Mouse (Mus musculus): ENCODE measurements around the gene Fam49a.
"Not testable (repeated sequence)": the region's sequence is repeated elsewhere in the genome, so short reads cannot be mapped to it uniquely, and the experiment has no call there.

Fam49a gene

DNA sequence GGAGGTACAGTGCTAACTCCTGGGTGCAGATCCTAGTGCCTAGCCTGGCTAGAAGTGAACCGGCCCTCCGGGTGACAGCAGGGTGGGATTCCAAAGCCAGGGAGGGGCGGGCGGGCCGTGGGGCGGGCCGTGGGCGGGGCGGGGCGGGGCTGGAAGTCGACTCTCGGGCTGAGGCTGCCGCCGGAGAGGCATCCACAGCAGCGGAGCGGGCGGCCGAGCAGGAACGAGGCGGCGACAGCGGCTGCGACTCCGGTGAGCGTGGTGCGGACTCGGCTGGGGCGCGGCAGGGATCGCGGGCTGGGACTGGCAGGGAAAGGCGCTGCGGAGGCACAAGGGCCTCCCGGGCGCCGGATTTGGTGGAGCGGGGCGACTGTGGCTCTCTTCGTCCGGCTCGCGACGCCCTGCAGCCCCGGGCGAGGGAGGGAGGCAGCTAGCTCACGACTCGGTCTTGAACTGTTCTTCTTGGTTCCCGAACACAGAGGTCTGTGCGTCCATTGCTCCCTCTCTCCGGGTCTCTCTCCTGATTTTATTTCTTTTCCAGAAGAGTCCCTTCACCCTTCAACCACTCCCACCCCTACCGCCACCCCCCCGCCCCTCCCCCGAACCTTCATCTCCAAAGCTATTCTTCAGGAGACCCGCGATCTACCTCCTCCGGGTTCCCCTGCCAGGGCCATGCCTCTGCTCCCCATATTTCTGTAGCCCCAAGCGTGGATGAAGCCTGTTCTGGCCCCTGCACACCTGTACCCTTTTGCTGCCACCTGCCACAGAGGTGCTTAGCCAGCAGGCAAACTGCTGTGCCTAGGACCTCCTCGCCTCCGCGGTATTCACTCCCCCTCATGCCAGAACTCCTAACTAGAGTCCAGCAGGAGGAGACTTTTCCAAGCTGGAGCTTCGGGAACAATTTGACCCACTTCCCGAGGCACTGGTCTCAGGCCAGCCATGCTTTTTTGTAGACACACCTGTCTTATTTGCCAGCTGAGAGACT, at the start of gene Fam49a:
Fam49a (plus strand) TSS at position 153 of the 985 bp plus-strand sequence.
- peak; percentile 68 for DNase-seq

- DNase-seq: no peak
Observed at GRCm38 (mm10) chr12:12213536-12213935, 48.4 kb upstream of the Fam49a start.

DNA sequence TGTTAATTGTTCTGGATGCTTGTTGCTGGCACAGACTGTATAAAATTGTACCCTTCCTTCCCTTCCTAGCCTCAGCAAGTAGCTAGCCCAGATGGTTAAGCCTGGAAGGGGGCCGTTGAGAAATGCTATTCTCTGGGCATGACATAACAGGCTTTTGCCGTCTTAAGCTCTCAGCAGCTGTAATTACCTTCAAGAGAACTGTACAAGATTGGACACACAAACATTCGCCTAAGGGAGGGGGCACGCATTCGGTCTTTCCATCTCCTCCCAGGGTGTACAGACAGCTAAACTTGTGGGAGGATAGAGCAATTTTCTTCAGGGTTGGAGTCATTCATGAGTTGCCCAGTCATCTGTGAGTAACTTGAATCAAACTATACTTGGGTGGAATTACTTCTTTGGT, 43.0 kb upstream of the Fam49a start:
- no peak for DNase-seq

GRCm38 (mm10) chr12:12220755-12221496, 41.0 kb upstream of the Fam49a start:
- DNase-seq: peak; percentile 91

DNA sequence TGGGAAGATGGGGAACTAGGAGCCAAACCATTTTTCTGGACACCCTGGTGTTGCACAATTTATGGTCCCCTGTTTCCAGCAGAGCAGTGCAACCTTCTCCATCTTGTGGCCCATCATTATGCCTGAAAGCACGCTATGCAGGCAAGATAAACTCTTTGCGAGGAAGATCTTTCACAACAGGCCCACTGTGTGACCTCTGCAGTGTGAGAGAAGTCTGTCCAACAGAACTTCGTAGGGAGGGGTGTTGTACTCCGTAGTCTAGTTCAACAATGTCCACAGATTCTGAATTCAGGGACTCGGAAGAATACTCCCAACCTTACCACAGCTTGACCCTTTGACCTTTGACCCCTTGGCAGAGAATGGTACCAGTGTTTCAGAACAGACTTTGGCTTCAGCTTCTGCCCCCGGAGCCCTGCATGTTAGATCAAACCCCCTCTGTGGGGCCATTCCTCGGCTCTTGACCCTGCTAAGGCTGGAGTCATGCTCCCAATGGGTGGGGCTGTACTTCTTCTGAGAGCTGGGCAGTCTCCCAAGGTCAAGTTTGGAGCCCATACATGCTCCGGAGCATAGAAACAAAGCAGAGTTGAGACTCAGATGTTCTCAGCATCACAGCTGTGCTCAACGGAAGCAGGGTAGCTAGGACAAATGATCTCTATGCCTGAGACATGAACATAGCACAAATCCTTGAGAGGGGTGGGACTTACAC, 39.2 kb upstream of the Fam49a start:
- no peak for DNase-seq

DNA sequence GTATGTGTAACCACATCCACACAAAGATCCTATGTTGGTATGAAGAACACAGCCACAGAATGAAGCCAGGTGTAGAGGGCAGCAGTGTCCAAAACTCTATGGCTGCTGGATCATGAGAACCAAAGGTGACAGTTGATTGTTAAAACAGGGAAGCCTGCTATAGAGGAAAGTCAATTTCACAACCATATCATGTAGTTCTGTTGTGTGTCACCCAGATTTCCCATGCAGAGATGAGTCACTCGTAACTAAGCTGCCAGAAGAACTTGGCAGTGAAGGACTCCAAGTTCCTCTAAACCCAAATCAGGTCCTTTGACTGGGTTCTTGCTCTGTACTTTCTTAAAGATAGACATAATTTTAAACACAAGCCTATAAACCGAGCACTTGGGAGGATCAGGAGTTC, 38.6 kb upstream of the Fam49a start:
- DNase-seq: peak; percentile 54

- peak; percentile 89 for DNase-seq
Observed at GRCm38 (mm10) chr12:12225706-12226105, 36.2 kb upstream of the Fam49a start.

DNA sequence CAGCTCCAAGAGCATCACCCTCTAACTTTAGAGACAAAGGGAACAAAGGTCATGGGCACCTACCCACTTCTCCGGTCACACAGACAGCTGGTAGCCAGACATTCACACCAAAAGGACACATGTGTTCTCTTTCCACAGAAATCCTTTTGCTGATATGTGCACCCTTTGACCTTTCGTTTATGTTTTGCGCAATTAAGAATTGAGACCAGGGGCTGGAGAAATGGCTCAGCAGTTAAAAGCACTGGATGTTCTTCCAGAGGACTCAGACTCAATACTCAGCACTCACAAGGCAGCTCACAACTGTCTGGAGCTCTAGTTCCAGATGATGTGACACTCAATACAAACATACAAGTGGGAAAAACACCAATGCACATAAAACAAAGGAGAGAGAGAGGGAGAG, 34.3 kb upstream of the Fam49a start:
- DNase-seq: no peak

GRCm38 (mm10) chr12:12230031-12230557, 31.8 kb upstream of the Fam49a start:
- no peak for DNase-seq

GRCm38 (mm10) chr12:12232097-12232496, 29.8 kb upstream of the Fam49a start:
- DNase-seq: no peak

- DNase-seq: no peak
Observed at GRCm38 (mm10) chr12:12236978-12237377, 25.0 kb upstream of the Fam49a start.

DNA sequence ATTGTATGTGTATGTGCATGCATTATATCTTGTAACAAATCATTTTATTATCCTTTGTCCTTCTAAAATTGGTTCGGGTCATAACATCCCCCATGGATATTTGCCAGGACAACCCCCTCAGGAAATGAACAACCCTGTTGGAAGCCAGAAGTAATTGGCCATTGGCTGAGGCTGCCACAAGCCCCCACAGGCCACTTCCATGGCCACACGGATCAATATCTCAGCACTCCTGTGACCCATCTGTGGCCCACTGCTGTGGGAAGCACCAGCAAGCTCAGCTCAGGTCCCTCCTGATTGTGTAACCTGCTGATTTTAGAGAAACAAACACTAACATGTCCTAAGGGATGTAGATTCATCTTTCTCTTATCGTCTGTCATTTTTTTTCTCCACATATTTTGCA, 22.4 kb upstream of the Fam49a start:
- no peak for DNase-seq

- DNase-seq: no peak
Observed at GRCm38 (mm10) chr12:12243148-12243547, 18.8 kb upstream of the Fam49a start.

DNA sequence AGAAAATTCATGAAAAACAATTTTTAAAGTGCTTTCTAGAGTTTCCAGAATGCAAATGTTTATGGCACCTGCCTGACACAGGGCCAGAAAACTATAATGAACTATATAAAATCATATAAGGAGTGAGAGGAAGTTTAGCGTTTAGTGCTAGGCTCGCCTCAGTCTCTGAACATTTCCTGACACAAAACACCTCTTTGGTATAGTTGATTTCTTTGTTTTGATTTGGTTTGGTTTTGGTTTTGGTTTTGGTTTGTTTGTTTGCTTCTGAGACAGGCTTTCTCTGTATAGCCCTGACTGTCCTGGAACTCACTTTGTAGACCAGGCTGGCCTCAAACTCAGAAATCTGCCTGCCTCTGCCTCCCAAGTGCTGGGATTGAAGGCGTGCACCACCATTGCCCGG, 14.9 kb upstream of the Fam49a start:
- DNase-seq: not testable (repeated sequence)

DNA sequence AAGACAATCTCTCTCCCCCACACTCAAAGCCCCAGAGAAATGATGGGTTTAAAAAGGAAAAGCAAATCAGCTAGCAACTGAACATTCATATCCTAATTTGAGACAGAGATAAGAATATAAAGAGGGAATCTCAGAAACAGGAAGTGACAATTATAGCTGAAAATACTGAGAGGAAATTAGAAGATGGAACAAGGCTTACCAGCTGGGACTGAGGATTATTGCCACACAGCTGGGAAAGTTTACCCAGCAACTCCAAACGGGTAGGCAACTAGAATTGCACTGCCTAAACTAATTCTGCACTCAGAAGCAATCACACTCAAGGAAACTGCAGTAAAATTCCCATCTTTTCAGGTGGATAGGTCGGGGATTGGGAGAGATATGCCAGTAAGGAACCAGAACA, 12.4 kb upstream of the Fam49a start:
- DNase-seq: no peak

- DNase-seq: no peak
Observed at GRCm38 (mm10) chr12:12253526-12253925, 8.4 kb upstream of the Fam49a start.

DNA sequence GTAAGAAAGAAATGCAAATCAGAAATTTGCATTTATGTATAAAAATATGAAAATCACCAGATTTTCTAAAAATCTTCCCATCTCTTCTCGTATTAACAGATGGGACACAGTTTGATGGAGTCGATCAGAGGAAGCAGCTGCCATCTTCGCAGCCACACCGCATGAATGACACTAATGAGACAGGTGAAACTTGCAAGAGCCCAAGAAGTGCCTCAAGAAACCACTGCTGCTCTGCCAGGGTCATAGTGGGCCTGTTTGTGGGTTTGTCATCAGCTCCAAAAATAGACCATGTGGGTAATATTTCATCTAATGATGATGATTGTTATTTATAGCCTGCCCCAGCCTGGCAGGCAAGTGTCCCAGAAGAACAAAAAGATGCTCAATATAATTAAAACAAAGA, 7.8 kb upstream of the Fam49a start:
- no peak for DNase-seq

DNA sequence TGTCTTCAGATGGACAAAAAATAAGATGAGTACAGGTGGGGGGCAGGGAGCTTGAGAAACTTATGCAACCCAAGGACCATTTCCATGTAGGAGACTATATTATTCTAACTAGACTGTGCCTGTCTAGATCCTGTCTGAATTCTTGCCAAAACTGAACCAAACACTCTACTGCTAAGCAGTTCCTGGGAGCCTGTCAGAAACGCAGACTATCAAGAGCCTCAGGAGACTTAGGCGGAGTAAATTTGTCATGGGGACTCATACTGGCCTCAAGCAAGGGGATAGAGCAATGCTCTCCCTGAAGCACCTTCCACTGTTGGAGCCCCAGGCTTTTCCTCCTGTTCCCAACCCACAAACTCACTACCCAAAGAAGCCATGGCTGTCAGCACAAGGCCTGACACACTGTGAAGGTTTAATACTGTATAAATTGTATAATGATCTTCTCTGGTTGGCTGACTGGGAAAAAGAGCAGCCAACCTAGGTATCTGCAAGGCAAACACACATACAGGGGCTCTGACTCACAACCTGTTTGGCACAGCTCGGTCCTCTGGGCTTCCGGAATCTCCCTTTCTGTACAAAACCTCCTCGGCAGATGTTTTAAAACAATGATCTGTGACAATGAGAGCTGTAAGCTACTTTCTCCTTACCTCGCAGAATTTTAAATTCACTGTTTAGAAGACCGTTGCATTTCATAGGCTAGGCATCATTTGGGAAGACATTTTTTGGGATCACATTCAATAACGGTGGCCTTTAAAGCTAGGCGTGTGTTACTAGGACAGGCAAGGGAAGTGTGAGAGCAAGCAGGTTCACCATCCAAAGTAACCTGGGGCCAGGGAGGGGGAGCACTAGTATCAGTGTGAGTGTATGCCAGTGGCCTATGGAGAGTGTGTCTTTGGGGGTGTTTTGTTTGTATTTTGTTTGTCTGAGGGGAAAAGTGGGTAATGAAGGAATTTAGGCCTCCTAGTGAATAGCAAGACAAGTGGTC, 669 bp upstream of the Fam49a start:
- DNase-seq: no peak

GRCm38 (mm10) chr12:12263371-12263791, 1.4 kb downstream of the Fam49a start:
- peak; percentile 76 for DNase-seq

DNA sequence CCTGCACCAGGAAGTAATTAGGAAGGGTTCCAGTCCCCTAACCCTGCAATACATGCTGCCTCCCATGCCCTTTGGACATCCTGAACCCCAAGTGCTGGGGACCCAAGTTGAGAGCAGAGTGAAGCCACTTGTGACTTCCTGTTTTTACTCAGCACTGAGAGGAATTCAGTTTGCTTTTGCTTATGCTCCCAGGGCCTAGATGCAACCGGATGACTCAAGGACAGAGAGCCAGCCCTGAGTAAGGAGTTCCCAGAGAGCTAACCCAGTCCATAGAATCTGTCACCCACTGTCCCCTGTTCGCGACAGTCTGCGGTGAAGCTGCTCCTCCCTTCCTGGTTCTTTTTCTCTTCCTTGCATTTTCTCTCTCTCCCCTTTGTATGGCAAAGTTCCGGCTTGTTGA, 2.2 kb downstream of the Fam49a start:
- no peak for DNase-seq

DNA sequence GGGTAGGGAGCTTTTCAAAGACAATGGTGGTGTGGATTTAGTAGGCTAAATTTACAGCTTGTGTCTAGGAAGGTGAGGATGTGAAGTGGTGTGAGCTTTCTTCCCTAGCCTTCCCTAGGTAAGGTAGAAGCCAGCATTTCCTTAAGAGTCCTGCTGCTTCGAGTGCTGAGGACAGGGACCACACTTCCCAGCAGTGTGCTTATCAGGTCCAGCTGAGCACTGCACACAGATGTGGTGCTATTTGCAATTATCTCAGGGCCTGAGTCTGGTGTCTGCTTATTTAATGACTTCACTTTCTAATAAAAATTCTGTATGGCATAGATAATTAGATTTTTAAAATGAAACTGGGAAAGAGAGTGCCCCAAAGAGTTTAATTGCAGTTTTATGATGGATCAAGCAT, 4.6 kb downstream of the Fam49a start:
- DNase-seq: no peak

GRCm38 (mm10) chr12:12270495-12270894, 8.6 kb downstream of the Fam49a start:
- no peak for DNase-seq
